Mouse (Mus musculus): ENCODE data around the gene Cnih2.

DNA sequence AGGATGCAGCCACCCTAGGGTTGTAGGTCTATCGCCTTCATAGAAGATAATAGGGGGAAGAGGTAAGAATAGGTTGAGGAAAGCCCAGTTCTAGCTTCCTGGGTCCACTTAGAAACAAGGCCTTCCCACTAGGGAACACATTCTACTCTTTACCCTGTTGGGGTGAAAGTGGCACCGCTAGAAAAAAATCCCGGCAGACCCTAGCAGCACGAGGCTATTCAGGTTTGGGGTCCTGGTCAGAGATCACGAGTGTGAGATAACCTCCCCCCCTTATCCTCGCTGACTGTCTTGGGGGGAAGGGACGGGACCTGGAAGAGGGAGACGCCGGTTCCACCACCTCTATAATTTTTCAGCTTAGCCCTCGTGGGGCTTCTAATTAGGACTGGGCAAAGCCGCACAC, 27.2 kb downstream of the Cnih2 start:
- TF ChIP-seq CTCF (IDR thresholded peaks at IDR 0.05; ENCODE audit: low read depth, low read length), result no peak
- no peak for TF ChIP-seq POLR2A (IDR thresholded peaks at IDR 0.05; ENCODE audit: extremely low read depth, insufficient read depth, low read length)
